Mouse (Mus musculus) ES-E14 (cell line): ENCODE data around the gene Lysmd4.

Experiments used
- CHD2 ChIP-seq: IDR thresholded peaks from 2 replicates; pipeline ENCODE4 v1.6.1; 2014; ENCODE audit warnings: mild to moderate bottlenecking, low read depth, low read length, inconsistent platforms
- HCFC1 ChIP-seq: IDR thresholded peaks from 2 replicates; pipeline ENCODE4 v1.6.1; 2012; ENCODE audit warnings: low read length, inconsistent platforms, borderline replicate concordance; ENCODE audit not compliant: insufficient read depth
- MAFK ChIP-seq: IDR thresholded peaks from 2 replicates; pipeline ENCODE4 v1.6.1; 2014; ENCODE audit warnings: mild to moderate bottlenecking, low read depth, low read length, inconsistent platforms; ENCODE audit not compliant: insufficient read depth
- ZC3H11A ChIP-seq: IDR thresholded peaks from 2 replicates; pipeline ENCODE4 v1.6.1; 2012; ENCODE audit warnings: low read depth, mild to moderate bottlenecking, inconsistent platforms, low read length, borderline replicate concordance
- ZNF384 ChIP-seq: IDR thresholded peaks from 2 replicates; pipeline ENCODE4 v1.6.1; 2012; ENCODE audit warnings: low read depth, low read length, inconsistent platforms

DNA sequence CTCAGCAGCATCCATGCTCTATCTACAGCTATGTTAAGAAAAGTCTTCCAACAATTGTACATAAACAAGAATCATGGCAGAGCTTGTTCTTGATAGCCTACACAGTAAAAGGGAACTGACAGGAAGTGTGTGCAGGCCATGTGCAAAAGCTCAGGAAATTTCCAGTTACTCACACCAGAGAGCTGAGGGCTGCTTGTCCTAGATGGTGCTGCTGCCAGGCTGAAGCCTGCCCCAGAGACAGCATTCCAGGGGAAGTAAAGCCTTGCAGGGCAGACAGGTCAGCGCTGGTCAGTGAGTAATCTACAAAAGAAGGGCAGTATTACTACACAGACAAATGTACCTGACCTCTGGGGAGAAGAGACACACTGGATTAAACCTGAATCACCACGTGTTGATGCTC, 14.0 kb downstream of the Lysmd4 start:
- TF ChIP-seq ZNF384 (no peak), CHD2 (no peak), MAFK (no peak), ZC3H11A (no peak), HCFC1 (no peak)
